Mouse (Mus musculus): ENCODE data around the gene Suclg2. TPM values are rescaled to one million over a fixed set of nuclear protein-coding genes. Genes with fewer than 3 reads are reported as not detected.

Gene Suclg2
- total RNA-seq, 1 experiment, result 42.9 TPM

- DNase-seq (ENCODE audit: low read depth, low spot score), result no peak
- in situ Hi-C loops (cut with MboI; ENCODE audit: low sequenced_read_pairs in 2 of 2, unreplicated experiment in 2 of 2), result no loop called here
Observed at GRCm38 (mm10) chr6:95731570-95732367, 13.2 kb upstream of the Suclg2 start.

GRCm38 (mm10) chr6:95729399-95729798, 10.8 kb upstream of the Suclg2 start:
- in situ Hi-C loops (cut with MboI; ENCODE audit: low sequenced_read_pairs in 2 of 2, unreplicated experiment in 2 of 2), result no loop called here
- Histone ChIP-seq H3K4me3 (ENCODE audit: insufficient read depth in 1 of 2, low read depth in 1 of 2, low read length in 2 of 2, poor library complexity in 1 of 2, severe bottlenecking in 1 of 2) (no peak overlapping the region), H3K36me3 (ENCODE audit: control insufficient read depth, insufficient read depth, low read length, poor library complexity, severe bottlenecking) (no peaks in the 10 kb centered on the region), H3K27ac (ENCODE audit: insufficient read depth, low read depth, low read length, poor library complexity, severe bottlenecking) (no peak overlapping the region), H3K9me3 (ENCODE audit: control insufficient read depth, insufficient read depth, low read depth, low read length) (no peaks in the 10 kb centered on the region), H3K9ac (ENCODE audit: insufficient read depth, low read depth, low read length, poor library complexity, severe bottlenecking) (no peak overlapping the region), H3K4me1 (ENCODE audit: control insufficient read depth in 2 of 2, insufficient read depth in 2 of 2, low read length in 2 of 2, poor library complexity in 1 of 2) (no peaks in the 10 kb centered on the region)
- DNase-seq (ENCODE audit: low read depth, low spot score), result no peak
- TF ChIP-seq ZNF384 (IDR thresholded peaks at IDR 0.05; ENCODE audit: low read depth, low read length) (no peak), CHD2 (IDR thresholded peaks at IDR 0.05; ENCODE audit: low read depth, low read length) (no peak), ZC3H11A (IDR thresholded peaks at IDR 0.05; ENCODE audit: borderline replicate concordance, low read depth, low read length) (no peak), HCFC1 (IDR thresholded peaks at IDR 0.05; ENCODE audit: borderline replicate concordance, insufficient read depth, low read length) (no peak), MAFK (IDR thresholded peaks at IDR 0.05; ENCODE audit: insufficient read depth, low read depth, low read length) (no peak)

More at GRCm38 (mm10) chr6:95731570-95732367, 13.2 kb upstream of the Suclg2 start:
- no peak for TF ChIP-seq ZC3H11A (IDR thresholded peaks at IDR 0.05; ENCODE audit: borderline replicate concordance, low read depth, low read length)
- TF ChIP-seq HCFC1 (IDR thresholded peaks at IDR 0.05; ENCODE audit: borderline replicate concordance, insufficient read depth, low read length), result no peak
- no peak for TF ChIP-seq MAFK (IDR thresholded peaks at IDR 0.05; ENCODE audit: insufficient read depth, low read depth, low read length)
- no peak for TF ChIP-seq ZNF384 (IDR thresholded peaks at IDR 0.05; ENCODE audit: low read depth, low read length)
- no peak for TF ChIP-seq CHD2 (IDR thresholded peaks at IDR 0.05; ENCODE audit: low read depth, low read length)
- no peaks in the 10 kb centered on the region for H3K36me3 ChIP-seq (ENCODE audit: control insufficient read depth, insufficient read depth, low read length, poor library complexity, severe bottlenecking)
- no peak overlapping the region for H3K9ac ChIP-seq (ENCODE audit: insufficient read depth, low read depth, low read length, poor library complexity, severe bottlenecking)
- H3K27ac ChIP-seq (ENCODE audit: insufficient read depth, low read depth, low read length, poor library complexity, severe bottlenecking), result no peak overlapping the region
- H3K9me3 ChIP-seq (ENCODE audit: control insufficient read depth, insufficient read depth, low read depth, low read length), result no peaks in the 10 kb centered on the region
- no peaks in the 10 kb centered on the region for H3K4me1 ChIP-seq (ENCODE audit: control insufficient read depth in 2 of 2, insufficient read depth in 2 of 2, low read length in 2 of 2, poor library complexity in 1 of 2)
- no peak overlapping the region for H3K4me3 ChIP-seq (ENCODE audit: insufficient read depth in 1 of 2, low read depth in 1 of 2, low read length in 2 of 2, poor library complexity in 1 of 2, severe bottlenecking in 1 of 2)

- H3K9ac ChIP-seq (ENCODE audit: insufficient read depth, low read depth, low read length, poor library complexity, severe bottlenecking), result no peak overlapping the region
- DNase-seq (ENCODE audit: low read depth, low spot score), result no peak
- no peak for TF ChIP-seq CHD2 (IDR thresholded peaks at IDR 0.05; ENCODE audit: low read depth, low read length)
- no peak for TF ChIP-seq MAFK (IDR thresholded peaks at IDR 0.05; ENCODE audit: insufficient read depth, low read depth, low read length)
- TF ChIP-seq ZC3H11A (IDR thresholded peaks at IDR 0.05; ENCODE audit: borderline replicate concordance, low read depth, low read length), result no peak
- TF ChIP-seq ZNF384 (IDR thresholded peaks at IDR 0.05; ENCODE audit: low read depth, low read length), result no peak
- TF ChIP-seq HCFC1 (IDR thresholded peaks at IDR 0.05; ENCODE audit: borderline replicate concordance, insufficient read depth, low read length), result no peak
- no peaks in the 10 kb centered on the region for H3K36me3 ChIP-seq (ENCODE audit: control insufficient read depth, insufficient read depth, low read length, poor library complexity, severe bottlenecking)
- in situ Hi-C loops (cut with MboI; ENCODE audit: low sequenced_read_pairs in 2 of 2, unreplicated experiment in 2 of 2), result no loop called here
- peaks cover 2 to 3% of the 10 kb centered on the region in 2 experiments; a peak in 2 of 4 replicates for H3K4me1 ChIP-seq (ENCODE audit: control insufficient read depth in 2 of 2, insufficient read depth in 2 of 2, low read length in 2 of 2, poor library complexity in 1 of 2)
- H3K27ac ChIP-seq (ENCODE audit: insufficient read depth, low read depth, low read length, poor library complexity, severe bottlenecking), result no peak overlapping the region
- H3K4me3 ChIP-seq (ENCODE audit: insufficient read depth in 1 of 2, low read depth in 1 of 2, low read length in 2 of 2, poor library complexity in 1 of 2, severe bottlenecking in 1 of 2), result no peak overlapping the region
- no peaks in the 10 kb centered on the region for H3K9me3 ChIP-seq (ENCODE audit: control insufficient read depth, insufficient read depth, low read depth, low read length)
Observed at GRCm38 (mm10) chr6:95725281-95725680, 6.7 kb upstream of the Suclg2 start.

- no peaks in the 10 kb centered on the region for H3K36me3 ChIP-seq (ENCODE audit: control insufficient read depth, insufficient read depth, low read length, poor library complexity, severe bottlenecking)
- in situ Hi-C loops (cut with MboI; ENCODE audit: low sequenced_read_pairs in 2 of 2, unreplicated experiment in 2 of 2), result no loop called here
- no peak overlapping the region for H3K4me3 ChIP-seq (ENCODE audit: insufficient read depth in 1 of 2, low read depth in 1 of 2, low read length in 2 of 2, poor library complexity in 1 of 2, severe bottlenecking in 1 of 2)
- no peak overlapping the region for H3K9ac ChIP-seq (ENCODE audit: insufficient read depth, low read depth, low read length, poor library complexity, severe bottlenecking)
- H3K4me1 ChIP-seq (ENCODE audit: control insufficient read depth in 2 of 2, insufficient read depth in 2 of 2, low read length in 2 of 2, poor library complexity in 1 of 2), result peaks cover 2 to 3% of the 10 kb centered on the region in 2 experiments; a peak in 2 of 4 replicates
- TF ChIP-seq HCFC1 (IDR thresholded peaks at IDR 0.05; ENCODE audit: borderline replicate concordance, insufficient read depth, low read length), result no peak
- no peak overlapping the region for H3K27ac ChIP-seq (ENCODE audit: insufficient read depth, low read depth, low read length, poor library complexity, severe bottlenecking)
- no peak for DNase-seq (ENCODE audit: low read depth, low spot score)
- H3K9me3 ChIP-seq (ENCODE audit: control insufficient read depth, insufficient read depth, low read depth, low read length), result no peaks in the 10 kb centered on the region
Observed at GRCm38 (mm10) chr6:95723361-95723760, 4.8 kb upstream of the Suclg2 start.

Measured in ES-E14 (cell line).